Mouse (Mus musculus): ENCODE results near the gene Olfr918. TPM values are rescaled to one million over a fixed set of nuclear protein-coding genes. Genes with fewer than 3 reads are reported as not detected.

The Olfr918 gene
- polyA plus RNA-seq (2015; fragmentation: Nextera tagmentation; extraction: Ambion mirVana): not detected in 2 replicates

DNA sequence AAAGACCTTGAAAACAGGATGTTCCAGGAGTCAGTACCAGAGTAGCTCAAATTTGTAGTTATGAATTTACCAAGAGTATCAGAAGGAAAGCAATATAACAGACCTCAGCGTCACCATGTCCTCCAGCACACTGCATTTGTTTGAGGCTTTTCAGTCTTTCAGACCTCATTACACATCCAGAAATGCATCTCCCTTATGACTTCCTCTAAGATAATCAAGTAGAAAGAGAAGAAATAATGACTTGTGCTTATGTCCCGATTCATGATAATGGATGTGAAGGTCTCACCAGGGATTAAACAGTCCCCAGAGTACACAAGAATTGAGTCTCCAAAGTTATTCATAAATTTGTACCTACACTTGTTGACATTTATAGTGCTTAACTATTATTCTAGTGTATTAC, at the start of gene Olfr918:
TSS of gene Olfr918 (minus strand) at position 101 of the 400 bp plus-strand sequence.

DNA sequence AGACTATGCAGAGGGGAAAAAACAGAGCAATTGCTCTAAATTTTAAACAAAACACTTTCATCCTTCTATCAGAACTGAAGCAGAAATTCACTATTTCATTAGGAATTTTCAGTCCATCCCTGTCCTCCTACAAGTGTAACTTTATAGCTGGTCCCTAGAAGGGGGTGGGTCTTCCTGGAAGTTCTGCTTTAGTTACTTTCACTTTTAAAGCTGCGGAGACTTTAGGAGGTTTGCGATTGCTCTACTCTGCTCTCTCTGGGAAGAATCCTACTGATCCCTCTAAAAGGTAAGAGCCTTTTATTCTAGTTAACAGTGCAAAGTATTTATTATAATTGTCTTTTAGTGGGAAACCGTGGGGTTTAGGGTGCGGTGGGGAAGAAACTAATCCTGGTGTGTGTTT, 43.7 kb upstream of the Olfr918 start, which contains the start of gene Vwa5a:
TSS of gene Vwa5a (plus strand) at position 167 of the 400 bp plus-strand sequence.

DNA sequence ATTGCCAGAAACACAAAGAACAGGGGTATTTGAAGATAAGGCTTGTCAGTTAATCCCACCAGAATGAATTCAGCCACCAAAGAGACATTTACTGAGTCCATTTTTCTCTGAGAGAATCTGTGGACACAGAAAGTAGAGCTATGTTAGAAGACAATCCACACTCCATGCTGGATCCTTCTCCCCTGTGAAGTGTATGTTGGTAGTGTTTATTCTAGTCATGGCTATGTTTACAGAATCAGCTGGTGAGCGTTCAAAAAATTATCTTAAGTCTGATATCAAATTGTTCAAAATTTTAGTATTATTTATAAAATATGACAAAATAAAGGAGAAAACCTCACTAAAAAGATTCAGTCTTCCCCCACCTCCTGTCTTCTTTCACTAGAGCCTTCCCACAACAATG, 8.7 kb downstream of the Olfr918 start, which contains the start of gene Olfr917:
TSS of gene Olfr917 (minus strand) at position 101 of the 400 bp plus-strand sequence.

DNA sequence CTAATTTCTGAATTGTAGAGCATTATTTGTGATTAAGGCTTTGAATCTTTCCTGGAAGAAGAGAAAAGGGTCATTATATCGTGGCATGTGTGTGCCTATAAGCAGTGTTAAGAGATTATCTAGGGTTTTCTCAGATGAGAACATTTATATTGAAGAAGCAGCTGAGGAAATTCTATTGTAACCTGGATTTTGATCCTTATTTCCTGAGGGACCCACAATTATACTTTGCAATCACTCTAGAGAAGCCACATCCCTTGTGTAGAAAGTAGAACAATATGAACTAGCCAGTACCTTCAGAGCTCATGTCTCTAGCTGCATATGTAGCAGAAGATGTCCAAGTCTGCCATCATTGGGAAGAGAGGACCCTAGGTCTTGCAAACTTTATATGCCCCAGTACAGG, 14.6 kb downstream of the Olfr918 start, which contains the start of gene Olfr916:
TSS of gene Olfr916 (minus strand) at position 101 of the 400 bp plus-strand sequence.

Other genes with a start within 250 kb of the Olfr918 start
- not detected in 2 replicates for gene Olfr901, start 245.1 kb downstream of the Olfr918 start, polyA plus RNA-seq (2015; fragmentation: Nextera tagmentation; extraction: Ambion mirVana)
- gene Olfr902, start 226.9 kb downstream of the Olfr918 start, polyA plus RNA-seq (2015; fragmentation: Nextera tagmentation; extraction: Ambion mirVana): not detected in 2 replicates
- not detected in 2 replicates for gene Olfr904, start 211.5 kb downstream of the Olfr918 start, polyA plus RNA-seq (2015; fragmentation: Nextera tagmentation; extraction: Ambion mirVana)
- gene Olfr905, start 203.5 kb downstream of the Olfr918 start, polyA plus RNA-seq (2015; fragmentation: Nextera tagmentation; extraction: Ambion mirVana): not detected in 2 replicates
- not detected in 2 replicates for gene Olfr906, start 187.5 kb downstream of the Olfr918 start, polyA plus RNA-seq (2015; fragmentation: Nextera tagmentation; extraction: Ambion mirVana)
- not detected in 2 replicates for gene Olfr907, start 178.8 kb downstream of the Olfr918 start, polyA plus RNA-seq (2015; fragmentation: Nextera tagmentation; extraction: Ambion mirVana)
- gene Olfr911-ps1, start 153.0 kb downstream of the Olfr918 start, polyA plus RNA-seq (2015; fragmentation: Nextera tagmentation; extraction: Ambion mirVana): not detected in 2 replicates
- not detected in 2 replicates for gene Olfr910, start 136.8 kb downstream of the Olfr918 start, polyA plus RNA-seq (2015; fragmentation: Nextera tagmentation; extraction: Ambion mirVana)
- not detected in 2 replicates for gene Olfr912, start 94.4 kb downstream of the Olfr918 start, polyA plus RNA-seq (2015; fragmentation: Nextera tagmentation; extraction: Ambion mirVana)
- gene Olfr913, start 81.8 kb downstream of the Olfr918 start, polyA plus RNA-seq (2015; fragmentation: Nextera tagmentation; extraction: Ambion mirVana): not detected in 2 replicates
- not detected in 2 replicates for gene Olfr914, start 69.5 kb downstream of the Olfr918 start, polyA plus RNA-seq (2015; fragmentation: Nextera tagmentation; extraction: Ambion mirVana)
- not detected in 2 replicates for gene Olfr916, start 14.7 kb downstream of the Olfr918 start, polyA plus RNA-seq (2015; fragmentation: Nextera tagmentation; extraction: Ambion mirVana)
- not detected in 2 replicates for gene Olfr917, start 8.8 kb downstream of the Olfr918 start, polyA plus RNA-seq (2015; fragmentation: Nextera tagmentation; extraction: Ambion mirVana)
- not detected in 2 replicates for gene Olfr919, start 29.1 kb upstream of the Olfr918 start, polyA plus RNA-seq (2015; fragmentation: Nextera tagmentation; extraction: Ambion mirVana)
- 30.6 and 30.8 TPM in 2 replicates for gene Vwa5a, start 43.7 kb upstream of the Olfr918 start, polyA plus RNA-seq (2015; fragmentation: Nextera tagmentation; extraction: Ambion mirVana)
- gene Olfr920, start 77.7 kb upstream of the Olfr918 start, polyA plus RNA-seq (2015; fragmentation: Nextera tagmentation; extraction: Ambion mirVana): 0.02 and 0.06 TPM in 2 replicates
- gene Olfr921, start 98.5 kb upstream of the Olfr918 start, polyA plus RNA-seq (2015; fragmentation: Nextera tagmentation; extraction: Ambion mirVana): not detected in 2 replicates
- not detected in 2 replicates for gene Olfr922, start 140.0 kb upstream of the Olfr918 start, polyA plus RNA-seq (2015; fragmentation: Nextera tagmentation; extraction: Ambion mirVana)
- not detected in 2 replicates for gene Olfr923, start 151.9 kb upstream of the Olfr918 start, polyA plus RNA-seq (2015; fragmentation: Nextera tagmentation; extraction: Ambion mirVana)
- gene Olfr924, start 169.8 kb upstream of the Olfr918 start, polyA plus RNA-seq (2015; fragmentation: Nextera tagmentation; extraction: Ambion mirVana): not detected in 2 replicates
- not detected in 2 replicates for gene Olfr26, start 180.5 kb upstream of the Olfr918 start, polyA plus RNA-seq (2015; fragmentation: Nextera tagmentation; extraction: Ambion mirVana)
- not detected in 2 replicates for gene Olfr926, start 202.5 kb upstream of the Olfr918 start, polyA plus RNA-seq (2015; fragmentation: Nextera tagmentation; extraction: Ambion mirVana)

Measured in urinary bladder, postnatal 0 days (tissue).